Mouse (Mus musculus) cortical plate, adult 2 months (tissue): ENCODE results near the gene Sat2.

Source experiments
- CTCF ChIP-seq: fragments of 200-500 bp; IDR thresholded peaks from 2 replicates; pipeline ENCODE4 v1.5.1; 2011; ENCODE audit warnings: mild to moderate bottlenecking, control low read depth, low read length; ENCODE audit not compliant: insufficient read depth; ENCODE audit errors: extremely low read depth
- POLR2A ChIP-seq: fragments of 200-500 bp; IDR thresholded peaks from 2 replicates; pipeline ENCODE4 v1.6.1; 2011; ENCODE audit warnings: mild to moderate bottlenecking, low read length, control low read depth; ENCODE audit not compliant: insufficient read depth; ENCODE audit errors: extremely low read depth

DNA sequence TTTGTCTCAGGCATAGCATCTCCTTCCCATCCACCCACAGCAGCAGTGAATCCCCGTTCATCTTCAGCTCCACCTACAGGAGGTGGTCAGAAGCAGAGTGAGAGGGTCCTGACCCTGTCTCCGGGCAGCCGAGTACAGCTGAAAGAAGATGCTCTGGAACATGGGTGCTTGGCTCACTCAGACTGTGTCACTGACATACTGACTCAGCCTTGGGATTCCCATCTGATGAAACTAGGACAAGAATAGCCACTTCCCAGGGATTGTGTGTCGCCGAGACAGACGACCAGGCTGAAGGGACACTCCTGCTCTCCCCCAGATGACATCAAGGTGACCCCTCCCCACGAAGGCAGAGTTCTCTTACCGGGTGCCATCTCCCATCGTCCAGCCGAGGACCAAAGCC is 5.0 kb upstream of the Sat2 start:
- TF ChIP-seq CTCF (no peak), POLR2A (no peak)
